Mouse (Mus musculus): Measurements from ENCODE around the gene Gm15217.

DNA sequence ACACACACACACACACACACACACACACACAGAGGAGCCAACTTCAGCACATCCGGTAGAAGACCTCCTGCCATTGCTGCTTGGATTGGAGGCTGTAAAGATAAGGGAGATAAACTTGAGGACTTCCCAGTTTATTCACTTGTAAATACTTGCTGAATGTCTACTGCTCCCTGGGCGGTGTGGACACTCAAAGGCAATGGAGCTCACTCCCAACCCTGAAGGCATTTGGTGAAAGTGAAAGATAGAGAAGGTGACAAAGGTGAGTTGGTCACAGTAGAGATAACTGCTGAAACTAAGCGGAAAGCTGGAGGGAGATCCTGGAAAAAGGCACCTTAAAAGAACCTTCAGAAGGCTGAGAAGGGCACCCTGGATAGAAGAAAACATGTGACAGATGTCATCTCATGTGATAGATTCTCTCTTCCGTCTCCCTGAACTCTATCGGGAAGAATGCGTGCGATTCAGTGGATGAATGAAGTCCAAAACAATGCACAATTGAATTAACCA is 33.3 kb downstream of the Gm15217 start:
- TF ChIP-seq GATA1 (IDR thresholded peaks at IDR 0.05; ENCODE audit: low read length) = no peak
- TF ChIP-seq TAL1 (IDR thresholded peaks at IDR 0.05; ENCODE audit: low read length) = no peak

Measured in erythroblast, embryonic 14.5 days (primary cell).